Mouse (Mus musculus) kidney, adult 2 months (tissue): ENCODE data around the gene Als2cl.

ENCODE experiments used
- CTCF ChIP-seq: fragments of 200-500 bp; conservative IDR thresholded peaks from 2 replicates; pipeline ENCODE4 v1.5.1; 2011; ENCODE audit warnings: low read depth, mild to moderate bottlenecking, control low read depth, low read length, moderate library complexity, mixed read lengths; ENCODE audit not compliant: insufficient read depth, insufficient read length
- POLR2A ChIP-seq: fragments of 200-500 bp; IDR thresholded peaks from one replicate; pipeline ENCODE4 v1.6.1; 2011; ENCODE audit warnings: low read depth, low read length, control low read depth

DNA sequence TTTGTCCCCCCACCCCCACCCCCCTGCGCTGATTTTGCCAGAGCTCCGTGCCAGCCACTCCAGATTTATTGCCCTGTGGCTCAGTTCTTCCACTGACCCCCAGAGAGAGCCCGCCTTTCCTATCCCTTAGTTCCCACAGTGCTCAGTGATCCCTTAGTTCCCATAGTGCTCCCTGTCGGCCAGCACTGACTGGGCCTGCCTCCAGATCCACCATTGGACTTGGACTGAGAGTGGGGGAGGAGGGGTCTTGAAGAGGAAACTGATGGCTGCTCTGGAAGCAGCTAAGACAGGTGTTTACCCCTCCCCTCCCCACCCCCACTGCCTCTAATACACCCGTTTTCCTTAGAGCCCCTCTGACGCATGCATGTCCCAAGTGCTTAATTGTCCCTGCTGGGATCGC lies 16.3 kb downstream of the Als2cl start:
- TF ChIP-seq CTCF (no peak), POLR2A (no peak)
